Mouse (Mus musculus) urinary bladder, postnatal 10 days (tissue): ENCODE data around the gene Irgc1.
A peak's percentile ranks its signal among the peaks of the same experiment; 100 is the strongest.

Experiments
- DNase-seq: peaks from one replicate; pipeline ENCODE4 v3.0.0; 2022; ENCODE audit warnings: low spot score

The Irgc1 gene

DNA sequence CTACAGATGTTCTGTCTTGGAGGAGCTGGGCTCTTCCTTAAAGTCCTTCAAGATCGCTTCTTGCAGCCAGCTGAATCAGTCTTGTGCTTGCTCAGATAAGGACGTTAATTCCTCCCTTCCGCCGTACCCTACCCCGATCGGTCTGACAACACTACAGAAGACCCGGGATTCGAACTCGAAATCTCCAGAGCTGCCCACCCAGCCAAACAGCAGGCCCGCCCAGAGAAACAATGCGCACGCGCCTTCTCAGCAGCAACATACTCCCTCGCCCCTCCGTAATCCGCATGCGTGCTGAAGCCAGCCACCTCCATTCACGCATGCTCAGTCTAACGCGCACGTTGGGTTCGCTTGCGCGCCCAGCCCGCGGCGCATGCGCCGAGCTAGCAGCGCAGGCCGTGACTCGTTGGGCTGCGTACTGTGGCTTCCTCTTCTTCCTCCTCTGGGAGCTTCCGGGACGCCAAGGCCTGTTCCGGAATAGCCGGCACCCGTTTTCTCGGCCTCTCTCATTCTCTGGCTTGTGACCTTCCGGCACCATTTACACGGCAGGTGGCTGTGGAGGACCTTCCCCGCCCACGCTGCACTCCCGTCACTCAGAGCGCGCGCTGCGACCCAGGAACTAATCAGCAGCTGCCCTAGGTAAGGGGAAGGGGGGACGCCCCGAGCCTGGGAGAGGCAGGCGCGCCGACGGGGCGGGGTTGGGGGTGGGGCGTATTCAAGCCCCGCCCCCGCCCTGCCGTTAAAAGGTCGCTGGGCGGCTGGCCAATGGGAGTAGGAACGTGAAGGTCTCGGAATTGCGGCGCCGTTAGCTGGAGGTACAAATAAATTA lies 52.6 kb downstream of the Irgc1 start, which contains the start of gene Smg9:
Gene Smg9 (plus strand): TSS at position 364 of the 826 bp plus-strand sequence.
- DNase-seq, result peak; percentile 85

GRCm38 (mm10) chr7:24398364-24398913 lies 53.7 kb downstream of the Irgc1 start:
- no peak for DNase-seq

- DNase-seq, result no peak
Observed at GRCm38 (mm10) chr7:24396832-24397231, 55.3 kb downstream of the Irgc1 start.

DNA sequence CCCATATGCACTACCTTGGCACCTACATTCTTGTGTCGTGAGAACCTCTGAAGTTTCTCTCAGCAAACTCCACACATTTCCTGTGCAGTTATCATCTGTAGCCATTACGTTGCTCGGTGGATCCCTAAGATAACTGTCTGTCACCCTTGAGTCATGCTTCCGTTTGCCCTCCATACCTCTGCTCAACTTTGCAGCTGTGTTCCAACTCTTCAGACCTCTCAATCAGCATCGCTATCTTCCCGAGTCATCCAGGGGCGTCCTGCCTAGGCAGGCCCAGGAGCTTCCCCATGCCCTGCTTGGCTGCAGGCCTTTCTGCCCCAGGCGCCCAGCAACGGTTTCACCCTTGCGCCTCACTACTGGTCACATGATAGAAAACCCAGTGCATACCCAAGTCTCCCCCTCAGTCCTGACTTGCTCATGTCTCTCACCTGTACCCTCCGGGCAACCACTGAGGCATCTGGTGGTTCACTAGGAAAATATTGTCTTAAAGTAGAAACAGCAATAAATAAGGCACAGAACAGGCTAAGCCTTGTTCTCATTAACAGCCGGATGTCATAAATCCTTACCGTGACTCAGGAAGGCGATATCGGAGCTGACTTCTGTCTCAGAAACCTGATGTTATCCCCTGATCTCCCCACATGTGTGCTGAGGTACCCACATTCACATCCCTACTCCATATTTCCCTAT lies 57.5 kb downstream of the Irgc1 start:
- no peak for DNase-seq

DNA sequence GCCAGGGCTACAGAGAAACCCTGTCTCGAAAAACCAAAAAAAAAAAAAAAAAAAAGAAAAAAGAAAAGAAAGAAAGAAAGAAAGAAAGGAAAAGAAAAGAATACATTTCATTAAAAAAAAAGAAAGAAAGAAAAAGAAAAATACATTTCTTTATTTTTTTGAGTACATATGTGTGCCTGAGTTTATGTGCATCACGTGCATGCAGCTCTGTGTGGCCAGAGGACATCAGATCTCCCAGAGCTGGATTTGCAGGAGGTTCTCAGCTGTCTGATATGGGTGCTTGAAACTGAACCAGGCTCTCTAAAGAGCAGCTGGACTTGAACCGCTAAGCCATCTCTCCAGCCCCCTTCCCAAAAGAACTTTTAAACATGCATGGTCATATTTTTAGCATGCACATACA lies 58.0 kb downstream of the Irgc1 start:
- no peak for DNase-seq

DNA sequence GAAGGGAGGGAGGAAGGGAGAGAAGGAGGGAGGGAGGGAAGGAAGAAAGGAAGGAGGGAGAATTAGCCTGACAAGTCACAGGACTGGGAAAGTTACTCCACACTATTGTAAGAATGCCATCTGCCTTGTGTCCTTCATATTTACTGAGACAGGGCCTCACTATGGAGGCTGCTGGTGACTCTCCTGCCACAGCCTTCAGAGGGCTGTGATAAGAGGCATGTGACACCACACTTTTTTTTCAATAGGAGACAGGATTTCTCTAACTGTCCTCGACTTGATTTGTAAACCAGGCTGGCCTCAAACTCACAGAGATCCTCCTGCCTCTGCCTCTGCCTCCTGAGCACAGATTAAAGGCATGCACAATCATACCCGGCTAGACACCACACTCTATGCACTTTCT lies 60.4 kb downstream of the Irgc1 start:
- DNase-seq, result no peak

DNA sequence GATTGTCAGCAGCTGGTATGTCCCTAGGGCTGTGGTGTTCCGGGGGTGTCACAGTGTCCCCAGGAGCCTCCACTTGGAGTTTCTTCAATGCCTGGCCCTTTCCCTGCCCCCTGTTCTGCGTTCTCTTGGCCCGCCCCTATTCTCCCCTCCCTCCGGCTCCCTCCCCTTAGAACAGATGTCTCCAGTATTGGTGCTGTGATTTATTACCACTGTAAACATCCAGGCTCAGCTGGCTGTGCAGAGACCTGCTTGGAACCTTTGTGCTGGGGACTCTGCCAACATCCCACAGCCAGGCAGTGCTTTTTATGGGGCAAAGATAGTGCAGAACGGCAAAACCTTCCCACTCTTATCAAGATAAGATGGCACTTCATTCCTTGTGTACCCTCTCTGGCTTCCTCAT lies 61.0 kb downstream of the Irgc1 start:
- DNase-seq, result no peak

GRCm38 (mm10) chr7:24390512-24390911 lies 61.6 kb downstream of the Irgc1 start:
- DNase-seq, result no peak

- DNase-seq, result no peak
Observed at GRCm38 (mm10) chr7:24389516-24390187, 62.4 kb downstream of the Irgc1 start.

- no peak for DNase-seq
Observed at GRCm38 (mm10) chr7:24387059-24387556, 65.0 kb downstream of the Irgc1 start.

GRCm38 (mm10) chr7:24384827-24385226 lies 67.3 kb downstream of the Irgc1 start:
- no peak for DNase-seq

DNA sequence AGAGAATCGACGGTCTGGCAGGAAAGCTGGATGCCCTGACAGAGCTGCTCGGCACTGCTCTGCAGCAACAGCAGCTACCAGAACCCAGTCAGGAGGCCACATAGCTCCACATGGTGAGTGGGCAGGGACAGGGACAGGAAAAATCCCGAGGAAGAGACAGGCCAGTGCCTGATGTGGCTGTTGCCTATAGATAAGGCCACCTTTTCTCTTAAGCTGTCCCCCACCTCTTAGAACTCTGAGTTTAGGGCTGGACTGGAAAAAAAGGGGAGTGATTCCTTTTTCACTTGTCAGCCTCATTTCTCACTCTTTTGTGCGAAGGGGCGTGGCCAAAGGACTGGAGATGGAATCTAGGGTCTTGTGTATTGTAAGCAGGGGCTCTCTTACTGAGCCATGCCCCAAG lies 68.0 kb downstream of the Irgc1 start:
- no peak for DNase-seq

- DNase-seq, result no peak
Observed at GRCm38 (mm10) chr7:24382730-24383372, 69.2 kb downstream of the Irgc1 start.
